Mouse (Mus musculus) limb, embryonic 11.5 days (tissue): ENCODE results near the gene Iqgap3. TPM values are rescaled to one million over a fixed set of nuclear protein-coding genes. Genes with fewer than 3 reads are reported as not detected.

Experiments used
- ATAC-seq: fragments of 200-750 bp; cut with Nextera tagmentation; 2 replicates; pipeline ENCODE4 v1.8.0; 2017; ENCODE audit warnings: low read depth; ENCODE audit not compliant: insufficient number of reproducible peaks, low FRiP score, low TSS enrichment
- DNase-seq: peaks from one replicate; pipeline ENCODE4 v3.0.0-alpha.2; 2015; ENCODE audit warnings: low spot score
- H3K27ac ChIP-seq: fragments of 300-500 bp; sonication (generic); replicated peaks from 2 replicates; pipeline ENCODE4 v1.5.1; 2014; ENCODE audit warnings: low read depth, mild to moderate bottlenecking, low read length
- H3K27me3 ChIP-seq: fragments of 300-500 bp; sonication (generic); 2 replicates; pipeline ENCODE4 v1.6.1; 2014; ENCODE audit warnings: mild to moderate bottlenecking, low read length, mixed read lengths; ENCODE audit not compliant: control insufficient read depth, insufficient read depth
- H3K36me3 ChIP-seq: fragments of 300-500 bp; sonication (generic); 2 replicates; pipeline ENCODE4 v1.6.1; 2014; ENCODE audit warnings: mild to moderate bottlenecking, low read length, moderate library complexity, mixed read lengths; ENCODE audit not compliant: control insufficient read depth, insufficient read depth
- H3K4me1 ChIP-seq: fragments of 300-500 bp; sonication (generic); 2 replicates; pipeline ENCODE4 v1.6.1; 2014; ENCODE audit warnings: low read length, mixed read lengths; ENCODE audit not compliant: control insufficient read depth, insufficient read depth
- H3K4me2 ChIP-seq: fragments of 300-500 bp; sonication (generic); 2 replicates; pipeline ENCODE4 v1.6.1; 2014; ENCODE audit warnings: low read depth, mild to moderate bottlenecking, moderate library complexity; ENCODE audit not compliant: severe bottlenecking
- H3K4me3 ChIP-seq: fragments of 300-500 bp; sonication (generic); 2 replicates; pipeline ENCODE4 v1.5.1; 2014; ENCODE audit warnings: low read depth, low read length
- H3K9ac ChIP-seq: fragments of 300-500 bp; sonication (generic); 2 replicates; pipeline ENCODE4 v1.6.1; 2014; ENCODE audit warnings: mild to moderate bottlenecking, low read length
- H3K9me3 ChIP-seq: fragments of 300-500 bp; sonication (generic); 2 replicates; pipeline ENCODE4 v1.6.1; 2016; ENCODE audit warnings: low read length; ENCODE audit not compliant: control insufficient read depth
- WGBS: fragments of 180-500 bp; shearing (Covaris S2); extraction: QIAGEN DNeasy Blood & Tissue Kit; methylation state at CpG from one replicate; pipeline ENCODE4 v1.1.7; 2014; 5-methylcytosine and 5-hydroxymethylcytosine counted together
- polyA plus RNA-seq: library from polyadenylated mRNA; unstranded; fragments of >200 nt; fragmentation: Nextera tagmentation; extraction: Ambion mirVana; gene quantifications from 2 replicates; pipeline ENCODE4 v1.2.1, GENCODE M21; 2014

Gene Iqgap3
- polyA plus RNA-seq, 1 experiment from 2014 or later: 16.0 TPM

GRCm38 (mm10) chr3:88163847-88164246 is 82.1 kb downstream of the Iqgap3 start:
- 84% methylated on average over 3 of the region's 3 CpGs for WGBS
- Histone ChIP-seq H3K9ac (no peak overlapping the region), H3K36me3 (peaks cover 35% of the 10 kb centered on the region)

GRCm38 (mm10) chr3:88164263-88164662 is 82.5 kb downstream of the Iqgap3 start:
- no peaks in the 10 kb centered on the region for H3K4me1 ChIP-seq
- H3K27me3 ChIP-seq: no peaks in the 10 kb centered on the region
- WGBS: 80% methylated on average over 3 of the region's 3 CpGs
- peaks cover 34% of the 10 kb centered on the region for H3K36me3 ChIP-seq
- no peak overlapping the region for H3K9ac ChIP-seq
- no peak for ATAC-seq
- no peak overlapping the region for H3K4me3 ChIP-seq
- no peaks in the 10 kb centered on the region for H3K9me3 ChIP-seq
- DNase-seq: no peak
- H3K27ac ChIP-seq: no peak overlapping the region
- no peak overlapping the region for H3K4me2 ChIP-seq

More at GRCm38 (mm10) chr3:88163847-88164246, 82.1 kb downstream of the Iqgap3 start:
- Histone ChIP-seq H3K27ac (no peak overlapping the region), H3K4me3 (no peak overlapping the region), H3K4me2 (no peak overlapping the region), H3K9me3 (no peaks in the 10 kb centered on the region), H3K4me1 (no peaks in the 10 kb centered on the region), H3K27me3 (no peaks in the 10 kb centered on the region)
- no peak for DNase-seq
- no peak for ATAC-seq

- DNase-seq (no peak), ATAC-seq (no peak)
- Histone ChIP-seq H3K9me3 (no peaks in the 10 kb centered on the region), H3K4me1 (no peaks in the 10 kb centered on the region), H3K36me3 (peaks cover 25% of the 10 kb centered on the region), H3K9ac (no peak overlapping the region), H3K27ac (no peak overlapping the region), H3K4me3 (no peak overlapping the region), H3K4me2 (no peak overlapping the region), H3K27me3 (no peaks in the 10 kb centered on the region)
- 88% methylated on average over 5 of the region's 5 CpGs for WGBS
These were observed 84.3 kb downstream of the Iqgap3 start for GRCm38 (mm10) chr3:88166056-88166455.

GRCm38 (mm10) chr3:88170361-88170760 is 88.6 kb downstream of the Iqgap3 start:
- Histone ChIP-seq H3K36me3 (peaks cover 17% of the 10 kb centered on the region), H3K4me1 (no peaks in the 10 kb centered on the region), H3K9me3 (no peaks in the 10 kb centered on the region), H3K4me3 (no peak overlapping the region), H3K4me2 (no peak overlapping the region), H3K27me3 (no peaks in the 10 kb centered on the region), H3K27ac (no peak overlapping the region), H3K9ac (no peak overlapping the region)
- 89% methylated on average over 5 of the region's 5 CpGs for WGBS
- ATAC-seq: no peak
- DNase-seq: no peak

Other genes with a start within 250 kb of the Iqgap3 start
- gene Sh2d2a, start 235.2 kb upstream of the Iqgap3 start, polyA plus RNA-seq: not detected in 2 replicates
- 24.1 and 24.4 TPM in 2 replicates for gene Prcc, start 196.4 kb upstream of the Iqgap3 start, polyA plus RNA-seq
- 305 and 311 TPM in 2 replicates for gene Hdgf, start 175.7 kb upstream of the Iqgap3 start, polyA plus RNA-seq
- 76.2 and 76.8 TPM in 2 replicates for gene Mrpl24, start 162.5 kb upstream of the Iqgap3 start, polyA plus RNA-seq
- gene Isg20l2, start 151.7 kb upstream of the Iqgap3 start, polyA plus RNA-seq: 51.7 and 67.0 TPM in 2 replicates
- gene Rrnad1, start 151.3 kb upstream of the Iqgap3 start, polyA plus RNA-seq: 17.2 and 19.5 TPM in 2 replicates
- gene Crabp2, start 133.3 kb upstream of the Iqgap3 start, polyA plus RNA-seq: 796 and 836 TPM in 2 replicates
- 7.9 and 8.8 TPM in 2 replicates for gene Nes, start 110.9 kb upstream of the Iqgap3 start, polyA plus RNA-seq
- not detected in 2 replicates for gene Bcan, start 81.7 kb upstream of the Iqgap3 start, polyA plus RNA-seq
- gene Hapln2, start 54.4 kb upstream of the Iqgap3 start, polyA plus RNA-seq: 0.44 TPM in 1 of 2 replicates, not detected in the other
- gene Gpatch4, start 38.9 kb upstream of the Iqgap3 start, polyA plus RNA-seq: 36.9 and 44.1 TPM in 2 replicates
- gene Naxe, start 23.5 kb upstream of the Iqgap3 start, polyA plus RNA-seq: 171 and 172 TPM in 2 replicates
- not detected in 2 replicates for gene Ttc24, start 3.7 kb upstream of the Iqgap3 start, polyA plus RNA-seq
- 12.6 and 14.3 TPM in 2 replicates for gene Mef2d, start 60.4 kb downstream of the Iqgap3 start, polyA plus RNA-seq
- gene Rhbg, start 172.7 kb downstream of the Iqgap3 start, polyA plus RNA-seq: 0.11 and 0.60 TPM in 2 replicates
- 0.37 and 0.59 TPM in 2 replicates for gene Gm38392, start 205.2 kb downstream of the Iqgap3 start, polyA plus RNA-seq
- 11.9 TPM in 2 replicates for gene Tsacc, start 215.0 kb downstream of the Iqgap3 start, polyA plus RNA-seq
- 764 and 785 TPM in 2 replicates for gene Cct3, start 215.1 kb downstream of the Iqgap3 start, polyA plus RNA-seq
- gene Glmp, start 243.1 kb downstream of the Iqgap3 start, polyA plus RNA-seq: 90.5 and 100 TPM in 2 replicates